Mouse (Mus musculus) small intestine, adult 2 months (tissue): ENCODE results near the gene Gpr157. TPM values are rescaled to one million over a fixed set of nuclear protein-coding genes. Genes with fewer than 3 reads are reported as not detected.

ENCODE experiments used
- H3K27ac ChIP-seq: fragments of 200-500 bp; 2 replicates; pipeline ENCODE4 v1.5.1; 2012; ENCODE audit warnings: low read depth, low read length, control low read depth, inconsistent platforms; ENCODE audit not compliant: insufficient read depth
- H3K27me3 ChIP-seq: fragments of 200-500 bp; 2 replicates; pipeline ENCODE4 v1.6.1; 2012; ENCODE audit warnings: mild to moderate bottlenecking, moderate library complexity, low read length, inconsistent platforms; ENCODE audit not compliant: control insufficient read depth, insufficient read depth
- H3K36me3 ChIP-seq: fragments of 200-500 bp; 2 replicates; pipeline ENCODE4 v1.6.1; 2012; ENCODE audit warnings: mild to moderate bottlenecking, low read length, control low read depth, inconsistent platforms; ENCODE audit not compliant: control insufficient read depth, insufficient read depth
- H3K4me1 ChIP-seq: fragments of 200-500 bp; 2 replicates; pipeline ENCODE4 v1.6.1; 2012; ENCODE audit warnings: low read length, inconsistent platforms, mixed read lengths; ENCODE audit not compliant: control insufficient read depth, insufficient read depth, insufficient read length
- H3K4me3 ChIP-seq: fragments of 200-500 bp; 2 replicates; pipeline ENCODE4 v1.5.1; 2012; ENCODE audit warnings: low read depth, mild to moderate bottlenecking, control low read depth, inconsistent platforms, low read length, moderate library complexity
- CTCF ChIP-seq: fragments of 200-500 bp; IDR thresholded peaks from 2 replicates; pipeline ENCODE4 v1.5.1; 2012; ENCODE audit warnings: low read depth, mild to moderate bottlenecking, control low read depth, inconsistent platforms, low read length, moderate library complexity, mixed read lengths; ENCODE audit not compliant: insufficient replicate concordance, insufficient read length; ENCODE audit errors: extremely low read depth
- POLR2A ChIP-seq: fragments of 200-500 bp; IDR thresholded peaks from 2 replicates; pipeline ENCODE4 v1.6.1; 2012; ENCODE audit warnings: low read depth, mild to moderate bottlenecking, control low read depth, inconsistent platforms, low read length, moderate library complexity
- WGBS: fragments of 180-500 bp; shearing (Covaris S2); methylation state at CpG from one replicate; pipeline ENCODE4 v1.1.7; 2018; 5-methylcytosine and 5-hydroxymethylcytosine counted together
- polyA plus RNA-seq: library from polyadenylated mRNA; depleted of rRNA; stranded (reverse); fragments of >200 nt; gene quantifications from 2 replicates; pipeline ENCODE4 v1.2.3, GENCODE M21; 2012

The Gpr157 gene
- polyA plus RNA-seq, 1 experiment: 3.5 TPM

- 81% methylated on average over 9 of the region's 9 CpGs for whole genome bisulfite sequencing
- TF ChIP-seq POLR2A (no peak), CTCF (no peak)
- Histone ChIP-seq H3K27me3 (no peaks in the 10 kb centered on the region), H3K27ac (no peak overlapping the region), H3K4me3 (no peak overlapping the region), H3K4me1 (peaks cover 10% of the 10 kb centered on the region), H3K36me3 (no peaks in the 10 kb centered on the region)
Measured at GRCm38 (mm10) chr4:150110373-150110772, 23.2 kb downstream of the Gpr157 start.

- Histone ChIP-seq H3K36me3 (no peaks in the 10 kb centered on the region), H3K4me1 (peaks cover 14% of the 10 kb centered on the region), H3K27ac (no peak overlapping the region), H3K27me3 (no peaks in the 10 kb centered on the region), H3K4me3 (no peak overlapping the region)
- WGBS: 4% methylated on average over 15 of the region's 15 CpGs
- TF ChIP-seq POLR2A (no peak), CTCF (peak; percentile 87)
Measured at GRCm38 (mm10) chr4:150112867-150113266, 25.7 kb downstream of the Gpr157 start.

GRCm38 (mm10) chr4:150114505-150115061, 27.4 kb downstream of the Gpr157 start:
- Histone ChIP-seq H3K27ac (peak overlapping the region; percentile 70), H3K27me3 (no peaks in the 10 kb centered on the region), H3K4me1 (peaks cover 21% of the 10 kb centered on the region), H3K36me3 (no peaks in the 10 kb centered on the region), H3K4me3 (peak overlapping the region; percentile 39)
- 38% methylated on average over 26 of the region's 26 CpGs for WGBS
- TF ChIP-seq POLR2A (no peak), CTCF (no peak)

- Histone ChIP-seq H3K27ac (no peak overlapping the region; the same call in 1 of the 2 replicates), H3K27me3 (no peaks in the 10 kb centered on the region), H3K4me1 (peaks cover 23% of the 10 kb centered on the region), H3K4me3 (no peak overlapping the region), H3K36me3 (no peaks in the 10 kb centered on the region)
- no peak for TF ChIP-seq POLR2A
- TF ChIP-seq CTCF: 0 out of 2 replicates have a peak, but pooled peaks have one; percentile 8
- WGBS: 39% methylated on average over 5 of the region's 5 CpGs
Measured at GRCm38 (mm10) chr4:150117311-150117710, 30.1 kb downstream of the Gpr157 start.

DNA sequence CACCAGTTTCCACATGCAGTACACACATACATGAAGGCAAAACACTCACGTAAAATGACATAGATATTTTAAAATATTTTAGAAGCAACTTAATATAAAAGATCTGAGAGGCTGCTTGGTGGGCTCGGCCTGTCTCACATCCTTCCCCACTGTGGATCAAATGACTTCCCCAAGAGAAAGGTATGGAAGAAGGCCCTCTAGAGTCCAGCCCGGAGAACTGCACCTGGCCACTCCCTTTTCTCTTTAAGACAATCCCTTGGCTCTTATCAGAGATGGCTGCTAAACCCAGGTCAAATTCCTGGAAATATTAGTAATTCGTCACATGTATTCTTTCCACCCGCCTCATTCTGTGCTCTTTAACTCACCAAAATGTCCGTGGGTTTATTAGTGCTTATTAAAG, 31.0 kb downstream of the Gpr157 start:
- Histone ChIP-seq H3K27me3 (no peaks in the 10 kb centered on the region), H3K27ac (peak overlapping the region; percentile 18; the same call in 1 of the 2 replicates), H3K4me1 (peaks cover 25% of the 10 kb centered on the region), H3K36me3 (no peaks in the 10 kb centered on the region), H3K4me3 (no peak overlapping the region)
- WGBS: 46% methylated on average over 6 of the region's 6 CpGs
- TF ChIP-seq CTCF (peak; percentile 61; the same call in 1 of the 2 replicates), POLR2A (no peak)

GRCm38 (mm10) chr4:150119055-150119454, 31.9 kb downstream of the Gpr157 start, which contains the start of gene Slc2a5:
TSS of gene Slc2a5 (plus strand) at chr4:150119283.
- 68% methylated on average over 15 of the region's 15 CpGs for WGBS
- Histone ChIP-seq H3K4me3 (no peak within 1 kb of the TSS; the same call in 1 of the 2 replicates), H3K36me3 (no peaks in the 10 kb centered on the region), H3K4me1 (peaks cover 23% of the 10 kb centered on the region), H3K27me3 (no peaks in the 10 kb centered on the region), H3K27ac (peak within 1 kb of the TSS; percentile 43)
- no peak for TF ChIP-seq CTCF
- TF ChIP-seq POLR2A: no peak

GRCm38 (mm10) chr4:150119640-150120039, 32.5 kb downstream of the Gpr157 start:
- Histone ChIP-seq H3K4me1 (peaks cover 20% of the 10 kb centered on the region), H3K4me3 (no peak overlapping the region; the same call in 1 of the 2 replicates), H3K36me3 (no peaks in the 10 kb centered on the region), H3K27ac (peak overlapping the region; percentile 43), H3K27me3 (no peaks in the 10 kb centered on the region)
- WGBS: 28% methylated on average over 14 of the region's 14 CpGs
- TF ChIP-seq POLR2A (no peak), CTCF (no peak)
